Mouse (Mus musculus) cerebral cortex, adult 2 months (tissue): ENCODE data around the gene Pkp4.

Experiments used
- WGBS: fragments of 180-500 bp; shearing (Covaris S2); methylation state at CpG from one replicate; pipeline ENCODE4 v1.1.7; 2018; 5-methylcytosine and 5-hydroxymethylcytosine counted together

Pkp4 gene

GRCm38 (mm10) chr2:59160605-59160963, at the start of gene Pkp4, which contains the start of gene Ccdc148:
Pkp4 (plus strand) TSS chr2:59160850.
Ccdc148 (minus strand) TSS chr2:59160683.
- WGBS = under 1% methylated on average over 33 of the region's 37 CpGs

- 84% methylated on average over 7 of the region's 7 CpGs for WGBS
These were observed 31.6 kb upstream of the Pkp4 start for GRCm38 (mm10) chr2:59129023-59129422.

- WGBS = 74% methylated on average over 8 of the region's 8 CpGs
These were observed 30.8 kb upstream of the Pkp4 start for GRCm38 (mm10) chr2:59129821-59130220.

- 92% methylated on average over 8 of the region's 8 CpGs for WGBS
These were observed 29.6 kb upstream of the Pkp4 start for GRCm38 (mm10) chr2:59131044-59131443.

- WGBS = 63% methylated on average over 2 of the region's 2 CpGs
These were observed 2.5 kb upstream of the Pkp4 start for GRCm38 (mm10) chr2:59158117-59158516.

DNA sequence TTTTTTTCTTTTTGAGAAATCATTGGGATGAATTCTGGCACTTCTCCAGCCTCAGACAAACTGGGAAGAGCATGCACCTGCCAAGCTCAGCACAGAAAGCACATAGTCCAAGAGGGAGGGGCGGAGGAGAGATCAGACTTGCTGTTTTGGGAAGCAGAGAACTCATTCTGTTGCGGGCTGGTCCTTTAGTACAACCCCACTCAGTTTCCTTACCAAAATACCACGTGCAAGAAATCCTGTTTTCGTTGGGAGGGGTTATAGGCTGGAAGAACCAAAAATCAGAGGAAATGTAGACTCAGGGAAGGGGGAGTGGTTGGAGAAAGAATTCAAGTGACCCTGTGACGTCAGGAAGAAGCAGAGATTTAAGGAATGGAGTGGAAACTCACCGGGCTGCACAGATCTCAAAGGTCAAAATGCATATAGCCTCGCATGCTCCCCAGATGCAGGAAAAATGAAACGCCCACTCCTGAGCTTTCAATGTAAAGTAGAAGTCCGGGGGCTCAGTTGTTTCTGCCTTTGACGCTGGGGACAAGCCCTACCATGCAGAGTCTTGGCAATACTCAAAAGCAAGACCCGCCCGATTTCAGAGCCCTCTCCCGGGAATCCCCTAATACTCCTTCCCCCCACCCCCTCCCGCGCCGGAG, 567 bp upstream of the Pkp4 start:
- WGBS = under 1% methylated on average over 16 of the region's 16 CpGs

- under 1% methylated on average over 54 of the region's 58 CpGs for WGBS
These were observed 381 bp downstream of the Pkp4 start for GRCm38 (mm10) chr2:59161021-59161440.

GRCm38 (mm10) chr2:59161441-59162284, 1.0 kb downstream of the Pkp4 start:
- under 1% methylated on average over 74 of the region's 74 CpGs for WGBS

DNA sequence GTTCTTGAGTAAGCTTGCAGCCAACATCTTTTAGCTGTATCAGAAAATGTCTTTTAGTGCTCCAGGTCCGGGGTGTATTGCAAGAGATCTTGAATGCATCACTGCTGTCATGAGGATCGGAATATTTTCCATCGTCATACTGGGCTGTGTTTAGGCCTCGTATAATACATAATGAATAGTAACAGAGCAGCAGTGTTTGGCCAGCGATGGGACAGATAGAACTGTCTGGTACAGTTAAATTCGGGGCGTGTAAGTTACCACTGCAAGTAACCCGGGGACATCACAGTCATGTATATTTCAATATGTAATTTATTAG, 1.6 kb downstream of the Pkp4 start:
- 8% methylated on average over 8 of the region's 8 CpGs for WGBS

DNA sequence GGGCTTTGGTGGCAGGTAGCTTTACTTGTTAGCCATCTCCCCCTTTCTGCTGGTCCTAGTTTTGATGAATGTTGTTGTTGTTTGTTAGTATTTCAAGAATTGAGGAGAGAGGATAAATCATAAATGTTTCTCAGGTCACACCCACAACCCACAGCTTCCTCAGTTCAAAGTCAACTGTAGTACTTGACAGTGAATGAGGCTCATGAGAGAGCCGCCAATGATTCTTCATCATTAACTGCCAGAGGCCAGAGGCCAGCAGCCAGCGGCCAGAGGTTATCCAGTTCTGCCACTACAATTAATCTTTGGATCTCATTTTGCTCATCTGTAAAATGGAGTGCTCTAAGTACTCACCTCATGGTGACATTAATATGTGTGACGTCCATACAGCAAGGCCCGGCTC, 6.3 kb downstream of the Pkp4 start:
- WGBS = 83% methylated on average over 4 of the region's 4 CpGs

DNA sequence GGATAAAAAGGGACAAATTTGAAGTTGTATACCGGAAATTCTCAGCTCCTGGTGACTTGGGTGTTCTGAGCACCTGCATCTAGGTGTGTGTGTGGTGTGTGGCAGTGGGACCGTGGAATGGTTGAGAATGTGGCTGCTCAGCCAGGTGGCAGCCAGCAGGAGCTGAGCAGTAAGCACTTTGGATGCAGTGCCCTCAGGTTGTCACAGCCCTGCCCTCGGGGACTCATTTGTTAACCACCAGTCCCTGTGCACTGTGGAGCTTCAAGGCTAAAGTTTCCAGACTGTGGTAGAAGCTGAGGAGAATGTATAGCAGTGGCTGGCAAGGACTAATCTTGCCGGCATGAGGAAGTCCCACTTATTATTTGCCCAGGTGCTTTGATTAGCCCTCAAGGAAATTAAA, 7.2 kb downstream of the Pkp4 start:
- 83% methylated on average over 4 of the region's 4 CpGs for WGBS

DNA sequence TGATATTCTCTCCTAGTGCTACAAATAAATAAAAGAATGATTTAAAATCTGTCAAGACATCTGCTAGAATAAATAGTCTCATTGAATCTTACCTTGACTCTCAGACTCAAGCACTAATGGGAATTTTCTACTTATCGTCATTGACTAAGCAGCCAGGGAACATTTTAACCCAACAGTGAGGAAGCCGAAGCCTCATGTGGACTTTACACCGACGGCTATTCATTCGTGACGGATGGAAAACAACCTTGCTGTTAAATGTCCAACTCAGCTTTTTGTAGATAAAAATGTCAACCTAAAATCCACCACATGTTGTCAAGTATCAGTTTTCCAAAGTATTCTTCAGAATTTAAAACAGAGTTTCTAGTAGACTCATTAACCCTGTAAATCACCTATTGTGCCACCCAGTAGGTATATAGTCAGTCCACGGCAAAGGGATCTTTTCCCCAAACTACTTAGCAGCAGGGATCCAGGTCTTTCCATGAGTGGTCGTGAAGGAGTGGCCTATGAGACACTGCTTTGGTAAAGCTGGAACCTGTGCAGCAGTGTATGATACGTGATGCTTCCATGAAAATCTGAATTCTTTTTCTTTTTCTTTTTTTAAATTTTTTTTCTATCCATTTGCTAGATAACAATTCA, 9.0 kb downstream of the Pkp4 start:
- WGBS = 79% methylated on average over 9 of the region's 9 CpGs

- WGBS = 77% methylated on average over 3 of the region's 3 CpGs
These were observed 9.5 kb downstream of the Pkp4 start for GRCm38 (mm10) chr2:59170208-59170589.

DNA sequence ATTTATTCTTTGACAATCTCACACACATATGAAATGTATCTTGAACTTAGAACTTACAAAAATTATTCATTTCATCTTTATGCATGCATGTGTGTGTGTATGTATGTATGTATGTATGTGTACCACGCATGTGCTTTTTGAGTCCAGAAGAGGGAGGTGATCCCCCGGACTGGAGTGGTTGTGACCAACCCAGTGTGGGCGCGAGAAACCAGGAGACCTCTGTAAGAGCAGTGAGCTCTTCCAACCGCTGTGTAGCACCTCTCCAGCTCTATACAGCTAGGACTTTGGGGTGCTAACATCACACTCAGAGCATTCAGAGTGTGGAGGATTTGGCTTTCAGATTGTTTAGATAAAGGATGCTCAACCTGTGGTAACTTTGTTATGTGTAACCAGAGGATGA, 9.9 kb downstream of the Pkp4 start:
- 95% methylated on average over 5 of the region's 5 CpGs for WGBS

- 64% methylated on average over 5 of the region's 5 CpGs for WGBS
These were observed 10.9 kb downstream of the Pkp4 start for GRCm38 (mm10) chr2:59171533-59171932.

DNA sequence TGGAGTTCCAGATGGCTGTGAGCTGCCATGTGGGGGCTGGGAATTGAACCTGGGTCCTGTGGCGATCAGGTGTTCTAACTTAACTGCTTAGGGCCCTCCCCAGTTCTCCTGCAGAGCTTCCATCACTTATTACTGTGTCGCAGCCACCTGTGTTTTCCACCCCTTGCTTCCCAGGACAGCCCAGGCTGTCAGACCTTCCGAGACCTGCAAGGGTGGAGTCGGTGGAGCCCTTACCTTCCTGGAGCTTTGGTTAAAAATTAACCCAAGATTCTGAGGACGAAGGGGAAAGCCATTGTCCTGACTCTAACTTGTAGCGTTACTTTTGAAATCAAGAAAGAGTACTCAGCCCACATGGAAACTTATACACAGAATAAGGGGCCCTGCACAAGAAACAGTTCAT, 15.3 kb downstream of the Pkp4 start:
- whole genome bisulfite sequencing = 90% methylated on average over 6 of the region's 6 CpGs

DNA sequence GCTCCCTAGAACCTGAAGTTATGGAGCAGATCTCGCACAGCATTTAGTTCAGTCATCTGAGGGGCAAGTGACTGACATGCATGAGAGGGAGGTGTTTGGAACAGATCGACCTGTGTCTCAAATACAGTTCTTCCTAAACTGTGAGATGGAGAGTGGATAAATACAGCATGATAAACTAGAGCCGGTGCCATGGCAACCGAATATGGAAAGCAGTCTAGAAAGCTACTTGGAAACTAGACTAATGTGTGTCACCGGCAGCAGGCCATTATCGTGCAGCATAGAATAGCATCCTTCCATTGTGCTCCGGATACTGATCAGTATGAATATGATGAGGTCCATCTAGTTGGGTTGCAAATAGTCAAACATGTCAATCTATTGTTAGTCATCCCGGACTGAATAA, 17.5 kb downstream of the Pkp4 start:
- 40% methylated on average over 8 of the region's 8 CpGs for WGBS

DNA sequence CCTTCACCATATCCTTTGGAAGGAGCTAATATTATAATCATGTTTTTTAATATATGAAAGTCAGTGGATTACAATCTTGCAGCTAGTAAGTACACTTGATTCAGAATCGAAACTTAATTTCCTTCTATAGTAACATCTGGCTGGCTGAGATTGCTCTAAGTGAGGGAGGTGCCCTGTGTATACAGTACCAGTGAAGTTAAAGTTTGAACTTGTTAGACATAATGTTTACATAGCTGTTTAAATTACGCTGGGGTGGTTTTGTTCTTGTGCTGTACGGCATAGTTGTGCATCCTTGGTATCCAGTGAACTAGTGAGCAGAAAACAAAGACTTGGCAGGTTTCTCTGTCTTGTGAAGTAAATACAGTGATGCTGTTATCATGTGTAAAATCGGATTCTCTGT, 18.3 kb downstream of the Pkp4 start:
- 55% methylated on average over 4 of the region's 4 CpGs for WGBS

- 52% methylated on average over 5 of the region's 5 CpGs for WGBS
These were observed 18.8 kb downstream of the Pkp4 start for GRCm38 (mm10) chr2:59179487-59179886.

DNA sequence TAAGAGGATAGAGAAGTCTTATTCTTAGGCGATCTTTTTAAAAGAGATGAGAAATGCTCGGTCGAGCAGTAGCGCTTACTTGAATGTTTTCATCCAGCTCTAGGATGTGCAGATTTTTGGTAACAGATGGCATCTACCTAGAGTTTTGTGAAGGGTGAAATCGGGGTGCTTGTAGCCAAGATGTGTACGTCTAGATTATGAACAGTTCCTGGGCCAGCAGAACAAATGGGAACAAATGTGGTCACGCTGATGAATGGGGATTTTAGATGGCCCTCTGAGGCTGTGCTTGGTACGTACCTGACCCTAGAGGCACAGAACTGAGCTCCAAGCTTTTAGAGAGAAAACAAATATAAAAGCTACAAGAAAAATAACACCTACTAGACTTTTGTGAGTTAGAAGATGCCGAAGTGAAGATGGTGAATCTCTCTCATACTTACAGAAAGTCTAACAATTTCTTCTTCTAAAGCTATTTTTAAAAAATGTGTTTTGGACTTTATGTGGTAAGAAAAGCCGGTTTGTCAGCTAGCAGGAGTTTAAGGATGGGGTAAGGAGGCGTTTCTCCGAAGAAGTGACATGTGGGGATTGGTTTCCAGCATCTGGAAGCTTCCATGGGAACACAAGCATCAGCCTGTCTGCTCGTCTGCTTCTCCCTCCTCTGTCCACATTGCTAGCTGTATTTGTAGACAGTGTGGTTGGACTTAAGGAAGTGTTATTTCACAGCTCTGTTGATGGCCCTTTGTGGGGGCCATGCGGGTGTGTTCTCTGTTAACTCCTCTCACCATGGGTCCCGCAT, 20.9 kb downstream of the Pkp4 start:
- 42% methylated on average over 15 of the region's 15 CpGs for WGBS

GRCm38 (mm10) chr2:59183541-59183940, 22.9 kb downstream of the Pkp4 start:
- 72% methylated on average over 4 of the region's 4 CpGs for WGBS
